ENCODE assay signal across 20 mouse cellular contexts in the genomic region with DNA sequence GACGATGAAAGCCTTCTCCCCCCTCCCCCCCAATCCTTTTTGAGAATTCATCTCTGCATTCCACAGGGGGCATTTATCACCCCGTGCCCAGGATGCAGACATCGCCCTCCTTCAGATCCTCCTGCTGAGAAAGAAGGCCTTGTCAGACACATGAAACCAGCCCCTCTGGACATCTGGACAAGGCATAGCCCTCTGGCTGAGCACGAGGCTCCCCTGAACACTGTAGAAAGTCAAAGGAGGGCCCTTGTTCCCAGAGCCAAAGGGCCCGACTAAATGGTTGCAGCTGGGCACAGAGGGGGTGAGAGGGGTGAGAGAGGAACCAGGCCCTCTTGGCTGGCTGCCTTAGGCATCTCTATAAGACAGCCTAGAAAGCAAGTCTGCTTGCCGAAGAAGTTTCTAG.
DNase-seq lines count a peak whose midpoint lies in the region; ATAC-seq and TF ChIP-seq lines count a peak whose summit lies in the region.
"Had no signal": no experiment of that assay in that cellular context is flagged by ENCODE, and none has a peak within 500 bp of the region (broad histone marks: within the 10 kb centered on the region; RNA-seq: fewer than 3 reads in every experiment).

No protein-coding gene starts in this region.

- no peak overlapping the region for H3K4me3 ChIP-seq in hindbrain, embryonic 10.5 days
- H3K4me3 ChIP-seq in hindbrain, embryonic 11.5 days (ENCODE audit: low read depth, low read length), result no peak overlapping the region
- no peak overlapping the region for H3K4me3 ChIP-seq in embryonic facial prominence, embryonic 14.5 days (ENCODE audit: low read depth, low read length)
- no peak overlapping the region for H3K4me3 ChIP-seq in limb, embryonic 10.5 days
- no peak overlapping the region for H3K4me3 ChIP-seq in liver, postnatal 0 days (ENCODE audit: low read depth, low read length)
- H3K4me3 ChIP-seq: forebrain, embryonic 13.5 days; heart, embryonic 10.5 days; liver, embryonic 12.5 days; lung, embryonic 15.5 days had no signal

- no peak for TF ChIP-seq CTCF in liver, postnatal 0 days (IDR thresholded peaks at IDR 0.05; ENCODE audit: low read depth)

- intact Hi-C loops in left cerebral cortex, postnatal 10 days (cut with DNase I), result no loop called here
- intact Hi-C loops in left cerebral cortex, postnatal 36 days (cut with DNase I), result no loop called here

- H3K9me3 ChIP-seq in hindbrain, embryonic 10.5 days, result no peaks in the 10 kb centered on the region
- H3K9me3 ChIP-seq in hindbrain, embryonic 11.5 days (ENCODE audit: control insufficient read depth, low read length), result no peaks in the 10 kb centered on the region
- no peaks in the 10 kb centered on the region for H3K9me3 ChIP-seq in embryonic facial prominence, embryonic 14.5 days (ENCODE audit: control insufficient read depth, low read length)
- H3K9me3 ChIP-seq in limb, embryonic 10.5 days (replicated peaks), result no peaks in the 10 kb centered on the region
- no peaks in the 10 kb centered on the region for H3K9me3 ChIP-seq in liver, postnatal 0 days (ENCODE audit: low read length)
- H3K9me3 ChIP-seq: forebrain, embryonic 13.5 days; heart, embryonic 10.5 days; liver, embryonic 12.5 days; lung, embryonic 15.5 days had no signal

- no peak for TF ChIP-seq EP300 in liver, postnatal 0 days (IDR thresholded peaks at IDR 0.05; ENCODE audit: low read depth)

- ATAC-seq in hindbrain, embryonic 11.5 days (ENCODE audit: low FRiP score), result no peak
- ATAC-seq in embryonic facial prominence, embryonic 14.5 days (ENCODE audit: low read depth), result 0 out of 2 replicates have a peak, but pooled peaks have one; percentile 15
- ATAC-seq in liver, postnatal 0 days, result no peak
- ATAC-seq: forebrain, embryonic 13.5 days; intestine, postnatal 0 days; liver, embryonic 12.5 days had no signal

- peaks cover 6% of the 10 kb centered on the region for H3K4me1 ChIP-seq in hindbrain, embryonic 10.5 days (replicated peaks)
- H3K4me1 ChIP-seq in hindbrain, embryonic 11.5 days (replicated peaks; ENCODE audit: control insufficient read depth, insufficient read depth, low read length), result no peaks in the 10 kb centered on the region
- H3K4me1 ChIP-seq in embryonic facial prominence, embryonic 14.5 days (ENCODE audit: control insufficient read depth, insufficient read depth, low read length), result no peaks in the 10 kb centered on the region
- H3K4me1 ChIP-seq in limb, embryonic 10.5 days, result peaks cover 14% of the 10 kb centered on the region
- no peaks in the 10 kb centered on the region for H3K4me1 ChIP-seq in liver, postnatal 0 days (ENCODE audit: insufficient read depth)
- H3K4me1 ChIP-seq: heart, embryonic 10.5 days; liver, embryonic 12.5 days had no signal

- H3K36me3 ChIP-seq in hindbrain, embryonic 10.5 days, result no peaks in the 10 kb centered on the region
- H3K36me3 ChIP-seq in hindbrain, embryonic 11.5 days (ENCODE audit: control insufficient read depth, insufficient read depth, low read length), result no peaks in the 10 kb centered on the region
- H3K36me3 ChIP-seq in embryonic facial prominence, embryonic 14.5 days (ENCODE audit: control insufficient read depth, insufficient read depth, low read length), result no peaks in the 10 kb centered on the region
- H3K36me3 ChIP-seq in limb, embryonic 10.5 days, result no peaks in the 10 kb centered on the region
- no peaks in the 10 kb centered on the region for H3K36me3 ChIP-seq in liver, postnatal 0 days (replicated peaks; ENCODE audit: insufficient read depth, low read length)
- H3K36me3 ChIP-seq: heart, embryonic 10.5 days; liver, embryonic 12.5 days; lung, embryonic 15.5 days had no signal

- peaks cover 77% of the 10 kb centered on the region for H3K27me3 ChIP-seq in hindbrain, embryonic 10.5 days (ENCODE audit: insufficient read depth, poor library complexity, severe bottlenecking)
- peaks cover 3% of the 10 kb centered on the region for H3K27me3 ChIP-seq in hindbrain, embryonic 11.5 days (ENCODE audit: control insufficient read depth, insufficient read depth, low read length)
- H3K27me3 ChIP-seq in embryonic facial prominence, embryonic 14.5 days (replicated peaks; ENCODE audit: control insufficient read depth, insufficient read depth, low read length), result peaks cover 12% of the 10 kb centered on the region; the same call in 1 of the 2 replicates
- peaks cover 97% of the 10 kb centered on the region for H3K27me3 ChIP-seq in limb, embryonic 10.5 days (ENCODE audit: low read depth, poor library complexity, severe bottlenecking)
- H3K27me3 ChIP-seq in liver, postnatal 0 days (ENCODE audit: insufficient read depth, low read length), result 0 out of 2 replicates have a peak, but pooled peaks cover 2% of the 10 kb centered on the region
- H3K27me3 ChIP-seq: forebrain, embryonic 13.5 days; lung, embryonic 15.5 days had no signal

- 48% methylated on average over 6 of the region's 6 CpGs for WGBS in hindbrain, embryonic 10.5 days
- 43% methylated on average over 6 of the region's 6 CpGs for WGBS in hindbrain, embryonic 11.5 days
- 44% methylated on average over 6 of the region's 6 CpGs for WGBS in embryonic facial prominence, embryonic 14.5 days
- WGBS in limb, embryonic 10.5 days, result 44% methylated on average over 6 of the region's 6 CpGs
- WGBS in liver, postnatal 0 days (ENCODE audit: insufficient replicate concordance), result 71% methylated on average over 6 of the region's 6 CpGs

- H3K9ac ChIP-seq in hindbrain, embryonic 11.5 days (ENCODE audit: low read depth, low read length), result no peak overlapping the region
- H3K9ac ChIP-seq in embryonic facial prominence, embryonic 14.5 days (ENCODE audit: low read depth, low read length), result no peak overlapping the region
- no peak overlapping the region for H3K9ac ChIP-seq in liver, postnatal 0 days (replicated peaks)
- H3K9ac ChIP-seq: forebrain, embryonic 13.5 days; hindbrain, embryonic 14.5 days; liver, embryonic 12.5 days; lung, embryonic 15.5 days had no signal

- peak; percentile 14 for DNase-seq in hindbrain, embryonic 10.5 days (ENCODE audit: low spot score)
- DNase-seq in hindbrain, embryonic 11.5 days (ENCODE audit: low spot score), result no peak
- DNase-seq in left cerebral cortex, postnatal 10 days (ENCODE audit: extremely low spot score in 1 of 2, low spot score in 2 of 2), result peak; percentile 5 to 44
- DNase-seq in left cerebral cortex, postnatal 36 days (ENCODE audit: low spot score in 2 of 2), result no peak
- peak; percentile 8 for DNase-seq in embryonic facial prominence, embryonic 14.5 days (ENCODE audit: low spot score)
- no peak for DNase-seq in limb, embryonic 10.5 days (ENCODE audit: low spot score)
- no peak for DNase-seq in liver, postnatal 0 days
- DNase-seq in heart, adult 18-20 months, result no peak
- DNase-seq: adrenal gland, adult 2 months; cerebellum, adult 9-10 months; gastrocnemius, postnatal 36 days; lung, postnatal 4 days; spleen, adult 18-20 months; thymus, postnatal 36 days had no signal

- H3K4me2 ChIP-seq in hindbrain, embryonic 11.5 days (replicated peaks; ENCODE audit: low read depth, low read length), result no peak overlapping the region
- H3K4me2 ChIP-seq in embryonic facial prominence, embryonic 14.5 days (ENCODE audit: low read depth, low read length), result no peak overlapping the region
- H3K4me2 ChIP-seq in liver, postnatal 0 days (ENCODE audit: low read depth, low read length), result no peak overlapping the region
- H3K4me2 ChIP-seq: forebrain, embryonic 13.5 days; hindbrain, embryonic 14.5 days; liver, embryonic 12.5 days; lung, embryonic 15.5 days had no signal

- H3K27ac ChIP-seq in hindbrain, embryonic 10.5 days, result no peak overlapping the region
- no peak overlapping the region for H3K27ac ChIP-seq in hindbrain, embryonic 11.5 days (ENCODE audit: low read depth, low read length)
- no peak overlapping the region for H3K27ac ChIP-seq in embryonic facial prominence, embryonic 14.5 days (replicated peaks; ENCODE audit: low read depth, low read length)
- H3K27ac ChIP-seq in limb, embryonic 10.5 days, result 0 out of 2 replicates have a peak overlapping the region, but pooled peaks have one; percentile 46
- no peak overlapping the region for H3K27ac ChIP-seq in liver, postnatal 0 days (ENCODE audit: low read depth)
- H3K27ac ChIP-seq: forebrain, embryonic 13.5 days; heart, embryonic 10.5 days; hindbrain, embryonic 14.5 days; liver, embryonic 12.5 days; lung, embryonic 15.5 days had no signal

Comparison
In these comparisons a context has a peak if more than half of its experiments do, and no peak if none do; other contexts are left out.
1. DNase-seq: peak in hindbrain, embryonic 10.5 days (single experiment), left cerebral cortex, postnatal 10 days (2 of 2) and embryonic facial prominence, embryonic 14.5 days (single experiment); none in hindbrain, embryonic 11.5 days (single experiment), left cerebral cortex, postnatal 36 days (0 of 2), limb, embryonic 10.5 days (single experiment), liver, postnatal 0 days (single experiment) and heart, adult 18-20 months (0 of 2).